Mouse (Mus musculus) central nervous system, embryonic 14 days (tissue): Measurements from ENCODE around the gene Sox12. TPM values are rescaled to one million over a fixed set of nuclear protein-coding genes. Genes with fewer than 3 reads are reported as not detected.

ENCODE experiments used
- polyA plus RNA-seq: library from polyadenylated mRNA; depleted of rRNA; stranded (reverse); fragments of >200 nt; gene quantifications from 2 replicates; pipeline ENCODE4 v1.2.3, GENCODE M21; 2012; rRNA removed

Gene Sox12
- 84.0 and 84.5 TPM in 2 replicates for polyA plus RNA-seq

DNA sequence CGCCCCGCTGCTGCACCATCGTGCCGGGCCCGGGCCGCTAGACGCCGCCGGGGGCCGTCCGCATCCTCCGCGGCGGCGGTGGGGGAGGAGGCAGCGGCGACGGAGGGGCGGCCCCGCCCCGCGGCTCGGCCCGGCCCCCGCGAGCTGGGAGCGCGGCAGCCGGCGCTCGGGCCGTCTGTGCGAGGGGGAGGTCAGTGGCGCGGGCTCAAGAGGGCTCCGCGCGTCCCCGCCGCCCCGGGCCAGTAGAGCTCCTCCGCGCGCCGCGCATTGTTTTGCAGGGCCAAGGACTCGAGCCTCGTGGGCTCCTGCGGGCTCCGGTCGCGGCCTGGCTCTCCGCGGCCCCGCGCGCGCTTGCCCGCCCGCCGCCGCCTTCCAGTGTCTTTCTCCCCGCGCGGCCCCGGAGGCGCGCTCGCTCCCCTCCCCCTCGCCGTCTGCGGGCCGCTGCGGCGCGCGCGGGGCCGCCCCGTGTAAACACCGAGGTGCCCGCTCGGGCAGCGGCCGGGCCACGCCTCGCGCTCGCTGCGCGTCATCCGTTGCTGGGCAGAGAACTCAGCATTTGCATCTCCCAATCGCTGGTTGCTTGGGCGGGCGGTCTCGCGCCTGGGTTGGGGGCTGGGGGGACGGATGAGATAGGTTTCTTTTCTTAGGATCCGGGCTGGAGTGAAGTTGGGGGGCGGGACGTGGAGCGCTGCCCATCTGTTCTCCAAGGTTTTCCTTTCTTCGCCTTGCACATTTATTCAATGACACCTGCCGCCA lies at the start of gene Sox12:
Gene Sox12, minus strand, starts transcription at position 384 of the 756 bp plus-strand sequence.

DNA sequence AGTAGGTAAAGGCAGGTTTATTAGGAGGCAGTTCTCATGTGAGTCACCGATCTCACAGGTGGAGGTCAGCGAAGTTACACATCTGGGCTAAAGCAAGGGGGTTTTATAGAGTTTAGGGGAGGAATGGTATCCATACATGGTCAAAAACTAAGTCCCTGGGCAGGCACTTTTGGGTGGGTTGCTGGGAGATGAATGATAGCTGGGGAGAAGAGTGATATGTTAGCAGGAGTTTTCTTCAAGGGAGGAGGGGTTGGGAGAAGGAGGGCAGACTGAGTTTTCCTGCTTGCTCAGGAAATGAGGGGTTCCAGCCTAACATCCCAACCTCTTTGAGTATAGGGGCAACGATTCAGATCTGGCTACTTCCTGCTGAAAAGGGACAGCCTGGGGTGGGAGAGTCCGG lies 17.4 kb upstream of the Sox12 start, which contains the start of gene 6820408C15Rik:
Gene 6820408C15Rik, plus strand, starts transcription at position 301 of the 400 bp plus-strand sequence.

DNA sequence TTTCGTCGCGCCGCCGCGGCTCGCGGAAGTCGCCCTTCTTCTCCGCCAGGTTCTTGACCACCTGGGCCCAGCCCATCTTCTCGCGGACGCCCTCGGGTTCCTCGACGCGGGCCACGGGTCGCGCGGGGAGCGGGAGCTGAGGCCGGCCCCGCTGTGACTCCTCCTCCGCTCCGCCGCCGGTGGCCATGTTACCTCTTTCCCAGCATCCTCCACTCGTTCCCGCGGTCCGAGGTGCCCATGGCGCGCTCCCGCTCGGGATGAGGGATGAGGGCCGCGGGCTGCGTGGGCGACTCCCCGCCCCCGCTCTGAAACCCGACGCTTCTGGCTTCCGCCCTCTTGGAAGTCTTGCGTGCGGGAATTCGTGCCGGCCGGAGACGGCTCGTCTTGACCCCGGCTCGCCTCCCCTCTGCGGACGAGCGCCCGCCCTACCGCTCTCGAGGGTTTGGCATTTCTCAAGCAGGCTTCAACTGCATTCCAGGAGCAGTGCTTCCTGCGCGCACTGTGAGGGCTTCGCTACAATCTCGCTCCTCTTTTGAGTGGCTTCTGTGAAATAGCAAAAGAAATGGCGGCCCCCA lies 16.8 kb upstream of the Sox12 start, which contains the start of gene Zcchc3:
Gene Zcchc3, minus strand, starts transcription at position 437 of the 575 bp plus-strand sequence.

DNA sequence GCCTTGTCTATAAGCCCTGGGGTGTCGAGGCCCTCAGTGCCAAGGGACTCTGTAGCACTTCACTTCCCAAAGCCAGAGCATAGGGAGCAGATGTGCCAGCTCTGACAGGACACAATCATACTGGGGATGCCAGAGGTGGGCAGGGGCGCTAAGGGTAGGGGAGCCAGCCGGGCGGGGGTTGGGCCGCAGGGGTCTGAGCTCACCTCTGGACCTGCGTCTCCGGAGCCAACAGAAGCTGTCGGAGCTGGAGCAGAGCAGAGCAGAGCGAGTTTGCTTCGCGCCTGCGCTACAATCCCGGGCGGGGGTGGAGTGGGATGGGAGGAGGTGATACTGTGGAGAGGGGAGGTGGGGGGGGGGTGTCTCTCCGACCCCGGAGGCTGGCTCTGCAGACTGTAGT lies 21.5 kb downstream of the Sox12 start, which contains the start of gene Nrsn2:
Gene Nrsn2, minus strand, starts transcription at position 294 of the 397 bp plus-strand sequence.

Other genes starting within 250 kb of the Sox12 start
- gene Csnk2a1, start 171.2 kb downstream of the Sox12 start, polyA plus RNA-seq = 83.6 and 94.8 TPM in 2 replicates
- 43.8 and 46.3 TPM in 2 replicates for gene Tbc1d20, start 104.2 kb downstream of the Sox12 start, polyA plus RNA-seq
- gene Rbck1, start 65.4 kb downstream of the Sox12 start, polyA plus RNA-seq = 255 and 263 TPM in 2 replicates
- gene Trib3, start 54.0 kb downstream of the Sox12 start, polyA plus RNA-seq = 0.37 and 0.63 TPM in 2 replicates
- 21.5 and 24.8 TPM in 2 replicates for gene Nrsn2, start 21.4 kb downstream of the Sox12 start, polyA plus RNA-seq
- gene Zcchc3, start 17.0 kb upstream of the Sox12 start, polyA plus RNA-seq = 20.1 and 21.6 TPM in 2 replicates
- 2.2 and 2.6 TPM in 2 replicates for gene 6820408C15Rik, start 17.5 kb upstream of the Sox12 start, polyA plus RNA-seq
- not detected in 2 replicates for gene Defb23, start 66.6 kb upstream of the Sox12 start, polyA plus RNA-seq
- gene Defb20, start 79.0 kb upstream of the Sox12 start, polyA plus RNA-seq = 0.09 TPM in 1 of 2 replicates, not detected in the other
- gene Defb22, start 92.1 kb upstream of the Sox12 start, polyA plus RNA-seq = not detected in 2 replicates
- gene Defb26, start 113.6 kb upstream of the Sox12 start, polyA plus RNA-seq = not detected in 2 replicates
- not detected in 2 replicates for gene Defb28, start 120.2 kb upstream of the Sox12 start, polyA plus RNA-seq
- not detected in 2 replicates for gene Defb29, start 142.0 kb upstream of the Sox12 start, polyA plus RNA-seq
- not detected in 2 replicates for gene Gm17416, start 171.3 kb upstream of the Sox12 start, polyA plus RNA-seq
- not detected in 2 replicates for gene Defb21, start 174.7 kb upstream of the Sox12 start, polyA plus RNA-seq
- not detected in 2 replicates for gene Defb19, start 182.2 kb upstream of the Sox12 start, polyA plus RNA-seq
- gene Defb45, start 201.3 kb upstream of the Sox12 start, polyA plus RNA-seq = not detected in 2 replicates
- gene Defb36, start 206.3 kb upstream of the Sox12 start, polyA plus RNA-seq = not detected in 2 replicates
- gene Defb25, start 225.0 kb upstream of the Sox12 start, polyA plus RNA-seq = not detected in 2 replicates
- 0.41 and 0.84 TPM in 2 replicates for gene Rem1, start 228.9 kb upstream of the Sox12 start, polyA plus RNA-seq